Mouse (Mus musculus) left cerebral cortex, postnatal 14 days (tissue): Measurements from ENCODE around the gene Neu2. TPM values are rescaled to one million over a fixed set of nuclear protein-coding genes. Genes with fewer than 3 reads are reported as not detected.
"Not testable (repeated sequence)": the region's sequence is repeated elsewhere in the genome, so short reads cannot be mapped to it uniquely, and the experiment has no call there.

Source experiments
- DNase-seq, 2 experiments: peaks; one replicate each; pipeline ENCODE4 v3.0.0; 2021 to 2022; ENCODE audit warnings: low spot score in 2 of 2, mixed read lengths in 1 of 2
- intact Hi-C: fragments of 180-260 bp; cut with DNase I; formaldehyde crosslinking; loops from one replicate; pipeline ENCODE4 v1.15.1; 2025
- long read RNA-seq, 2 experiments: library from polyadenylated mRNA; stranded (forward); transcript quantifications; one replicate each; pipeline ENCODE4 v2.0.0; 2021
- total RNA-seq, 2 experiments: library from RNA; stranded (reverse); gene quantifications; 2 replicates each; pipeline ENCODE4 v1.2.3; 2021

Neu2 gene
- 1 to 10 TPM; 3.4 to 3.5 TPM for total RNA-seq
- long read RNA-seq, experiment 1, partial matches to known transcripts: 0 of 4 reads
- long read RNA-seq, experiment 1, other reads (novel, unspliced or antisense): 0 of 4 reads
- long read RNA-seq, experiment 2, partial matches to known transcripts: 0 of 7 reads
- long read RNA-seq, experiment 2, other reads (novel, unspliced or antisense): 0 of 7 reads

- intact Hi-C loops: no loop called here
- DNase-seq: no peak
Measured at GRCm38 (mm10) chr1:87509561-87510165, at the start of gene Neu2. Gene Neu2, plus strand, starts transcription at chr1:87509889.

- no peak for DNase-seq
- intact Hi-C loops: no loop called here
Measured at GRCm38 (mm10) chr1:87467469-87467868, 42.2 kb upstream of the Neu2 start.

DNA sequence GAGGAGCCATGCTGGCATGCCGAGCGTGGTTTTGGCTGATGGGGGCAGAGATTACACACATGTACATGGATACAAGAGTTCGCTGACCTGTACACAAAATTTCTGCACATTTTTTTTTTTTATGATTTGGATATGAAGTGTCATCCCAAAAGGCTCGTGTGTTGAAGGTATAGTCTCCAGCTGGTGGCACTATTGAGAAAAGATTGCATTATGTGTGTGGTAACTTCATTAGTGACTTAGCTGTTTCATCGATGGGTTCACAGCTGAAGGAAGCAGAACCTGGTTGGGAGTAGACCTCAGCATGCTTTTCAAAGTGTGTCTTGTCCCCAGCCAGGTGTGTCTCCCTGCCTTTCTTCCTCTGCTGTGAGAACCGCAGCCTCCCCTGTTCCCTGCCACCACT lies 41.4 kb upstream of the Neu2 start:
- intact Hi-C loops: no loop called here
- DNase-seq: peak in 1 of 2 experiments; percentile 54

DNA sequence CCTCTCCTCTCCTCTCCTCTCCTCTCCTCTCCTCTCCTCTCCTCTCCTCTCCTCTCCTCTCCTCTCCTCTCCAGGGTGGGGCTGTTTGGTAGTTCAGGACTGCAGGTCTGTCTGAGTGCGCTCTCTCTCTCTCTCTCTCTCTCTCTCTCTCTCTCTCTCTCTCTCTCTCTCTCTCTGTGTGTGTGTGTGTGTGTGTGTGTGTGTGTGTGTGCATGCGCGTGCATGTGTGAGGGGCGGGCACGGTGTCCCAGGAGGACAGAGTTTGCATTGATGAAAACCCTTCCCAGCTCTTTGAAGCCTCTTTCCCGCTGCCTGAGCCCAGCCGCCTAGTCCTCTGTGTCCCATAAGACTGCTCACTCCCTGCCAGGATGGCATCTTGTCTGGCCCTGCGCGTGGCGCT lies 39.7 kb upstream of the Neu2 start, which contains the start of gene Snorc:
TSS of gene Snorc (plus strand) at position 301 of the 400 bp plus-strand sequence.
- intact Hi-C loops: not testable (repeated sequence)
- peak in 1 of 2 experiments; percentile 21 for DNase-seq

DNA sequence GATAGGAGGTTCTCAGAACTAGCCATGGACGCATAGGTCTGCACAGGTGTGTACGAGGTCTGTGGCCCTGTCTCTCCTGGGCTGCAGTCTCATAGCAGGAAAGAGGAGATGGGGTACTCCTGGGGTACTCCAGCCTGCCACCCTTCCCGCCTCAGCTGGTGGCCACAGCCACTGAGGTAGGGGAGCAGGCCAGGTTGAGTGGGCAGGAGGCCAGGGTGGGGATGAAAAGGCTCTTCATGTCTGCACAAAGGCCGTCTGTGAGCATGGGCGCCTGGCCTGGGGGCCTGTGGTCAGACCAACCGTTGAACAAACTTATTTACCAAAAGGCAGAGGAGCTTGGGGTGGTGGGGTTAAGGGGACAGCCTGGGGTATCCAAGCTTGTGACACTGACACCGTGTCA lies 37.8 kb upstream of the Neu2 start:
- peak in 1 of 2 experiments; percentile 33 for DNase-seq
- intact Hi-C loops: no loop called here

DNA sequence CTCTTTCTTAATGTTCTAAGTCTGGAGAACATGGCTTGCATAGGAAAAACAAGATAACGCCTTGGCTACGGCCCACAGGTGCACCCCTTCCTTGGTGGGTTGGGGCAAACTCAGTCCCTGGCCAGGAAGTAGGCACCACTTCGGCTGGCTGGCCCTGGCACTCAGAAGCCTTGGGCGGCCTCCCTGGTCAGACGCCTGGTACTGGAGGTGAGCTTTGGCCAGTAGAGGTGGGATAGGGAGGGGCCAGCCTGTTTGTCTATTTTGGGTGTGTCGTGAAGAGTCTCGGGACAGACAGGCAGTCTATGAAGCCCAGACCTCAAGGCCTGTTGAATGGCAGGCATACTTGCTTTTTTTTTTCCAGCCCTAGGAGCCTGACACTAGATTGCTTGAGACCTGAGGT lies 37.1 kb upstream of the Neu2 start:
- intact Hi-C loops: no loop called here
- DNase-seq: no peak

GRCm38 (mm10) chr1:87475076-87475895 lies 34.4 kb upstream of the Neu2 start:
- DNase-seq: peak; percentile 73 to 90
- intact Hi-C loops: no loop called here

DNA sequence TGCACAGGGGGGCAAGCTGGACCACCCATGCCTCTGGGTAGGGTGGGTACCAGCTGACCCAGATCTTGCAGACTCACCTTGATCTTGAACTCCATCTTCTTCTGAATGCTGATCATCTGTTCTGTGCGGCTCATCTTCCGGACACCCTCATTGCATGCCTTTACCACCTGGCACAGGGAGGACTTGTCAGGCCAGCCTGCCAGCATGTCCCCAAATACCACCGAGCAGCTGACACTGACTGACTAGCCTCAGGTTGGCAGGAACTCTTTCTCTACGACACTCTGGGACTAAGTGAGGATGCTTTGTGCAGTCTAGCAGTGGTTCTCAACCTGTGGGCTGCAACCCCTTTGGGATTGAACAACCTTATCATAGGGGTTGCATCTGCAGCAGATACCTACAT lies 27.1 kb upstream of the Neu2 start:
- intact Hi-C loops: no loop called here
- no peak for DNase-seq

DNA sequence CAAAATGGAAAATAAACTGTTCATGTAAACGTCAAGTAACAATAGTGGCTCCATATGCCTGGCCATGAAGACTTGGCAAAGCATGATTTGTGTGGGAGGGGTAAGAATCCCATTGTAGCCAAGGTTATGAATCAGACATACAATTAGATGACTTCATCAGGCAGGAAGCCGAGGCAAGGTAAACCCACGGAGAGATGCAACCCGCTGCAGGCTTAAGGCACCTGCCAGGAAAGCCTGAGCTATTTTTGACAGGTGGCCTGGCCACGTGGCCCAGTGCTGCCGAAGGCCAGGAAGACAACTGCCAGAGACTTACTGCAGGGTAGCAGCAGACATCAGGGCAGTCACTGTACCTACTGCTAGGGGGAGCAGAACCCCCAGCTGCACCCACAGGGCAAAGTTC lies 23.3 kb upstream of the Neu2 start:
- intact Hi-C loops: no loop called here
- peak; percentile 46 to 79 for DNase-seq

DNA sequence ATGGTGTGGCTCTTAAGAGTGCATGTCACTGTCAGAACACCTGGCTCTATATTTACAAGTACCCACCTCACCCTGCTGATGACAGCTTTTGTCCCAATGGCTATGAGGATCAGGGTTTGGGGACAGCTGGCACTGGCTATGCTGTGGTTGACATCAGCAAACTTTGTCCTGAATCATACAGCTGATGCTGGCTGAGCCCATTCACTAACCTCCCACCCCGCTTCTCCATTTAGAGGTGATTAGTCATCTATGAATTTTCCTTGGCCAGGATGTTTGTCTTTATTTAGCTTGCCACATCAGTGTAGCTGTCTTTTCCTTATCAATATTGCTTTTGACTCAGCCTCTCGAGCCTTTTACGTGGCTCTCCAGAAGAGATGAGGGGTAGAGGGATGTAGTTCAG lies 17.4 kb upstream of the Neu2 start:
- intact Hi-C loops: no loop called here
- no peak for DNase-seq

DNA sequence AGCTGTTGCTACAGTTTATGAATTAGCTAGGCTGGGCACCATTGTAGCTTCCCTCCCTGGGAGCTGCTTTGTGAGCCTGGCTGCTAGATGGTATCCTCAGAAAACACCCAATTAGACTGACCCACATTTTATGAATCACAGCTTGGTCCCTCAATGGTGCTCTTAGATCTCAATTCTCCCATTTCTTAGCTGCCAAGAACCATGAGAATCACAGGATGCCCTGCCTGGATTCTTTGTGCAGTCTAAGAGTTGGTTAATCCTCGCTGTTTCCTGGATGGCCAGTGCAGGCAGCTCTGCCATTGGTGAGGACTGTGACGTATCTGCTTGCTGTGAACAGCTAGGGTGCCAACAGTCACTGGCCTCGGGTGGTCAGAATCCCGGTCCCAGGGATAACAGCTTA lies 16.1 kb upstream of the Neu2 start:
- intact Hi-C loops: no loop called here
- DNase-seq: peak in 1 of 2 experiments; percentile 64

DNA sequence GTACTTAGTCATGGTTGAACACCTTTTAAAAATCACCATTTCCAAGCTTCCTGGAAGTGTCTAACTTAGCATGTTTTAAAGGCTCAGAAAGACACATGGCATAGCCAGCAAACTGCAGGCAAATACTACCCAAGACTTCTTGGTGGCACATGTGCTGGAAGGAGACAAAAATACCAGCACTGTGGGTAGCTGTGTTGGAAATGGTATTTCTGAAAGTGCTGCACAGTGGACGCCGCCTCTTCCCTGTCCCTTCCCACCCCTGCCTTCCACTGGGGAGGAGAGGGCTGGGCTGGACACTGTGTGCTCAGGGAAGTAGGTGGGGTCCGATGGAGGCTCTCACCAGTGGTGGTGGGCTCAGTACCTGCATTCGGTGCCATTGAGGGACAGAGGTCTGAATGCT lies 4.2 kb upstream of the Neu2 start:
- DNase-seq: no peak
- intact Hi-C loops: no loop called here

- intact Hi-C loops: no loop called here
- DNase-seq: no peak
Measured at GRCm38 (mm10) chr1:87507857-87508256, 1.8 kb upstream of the Neu2 start.

DNA sequence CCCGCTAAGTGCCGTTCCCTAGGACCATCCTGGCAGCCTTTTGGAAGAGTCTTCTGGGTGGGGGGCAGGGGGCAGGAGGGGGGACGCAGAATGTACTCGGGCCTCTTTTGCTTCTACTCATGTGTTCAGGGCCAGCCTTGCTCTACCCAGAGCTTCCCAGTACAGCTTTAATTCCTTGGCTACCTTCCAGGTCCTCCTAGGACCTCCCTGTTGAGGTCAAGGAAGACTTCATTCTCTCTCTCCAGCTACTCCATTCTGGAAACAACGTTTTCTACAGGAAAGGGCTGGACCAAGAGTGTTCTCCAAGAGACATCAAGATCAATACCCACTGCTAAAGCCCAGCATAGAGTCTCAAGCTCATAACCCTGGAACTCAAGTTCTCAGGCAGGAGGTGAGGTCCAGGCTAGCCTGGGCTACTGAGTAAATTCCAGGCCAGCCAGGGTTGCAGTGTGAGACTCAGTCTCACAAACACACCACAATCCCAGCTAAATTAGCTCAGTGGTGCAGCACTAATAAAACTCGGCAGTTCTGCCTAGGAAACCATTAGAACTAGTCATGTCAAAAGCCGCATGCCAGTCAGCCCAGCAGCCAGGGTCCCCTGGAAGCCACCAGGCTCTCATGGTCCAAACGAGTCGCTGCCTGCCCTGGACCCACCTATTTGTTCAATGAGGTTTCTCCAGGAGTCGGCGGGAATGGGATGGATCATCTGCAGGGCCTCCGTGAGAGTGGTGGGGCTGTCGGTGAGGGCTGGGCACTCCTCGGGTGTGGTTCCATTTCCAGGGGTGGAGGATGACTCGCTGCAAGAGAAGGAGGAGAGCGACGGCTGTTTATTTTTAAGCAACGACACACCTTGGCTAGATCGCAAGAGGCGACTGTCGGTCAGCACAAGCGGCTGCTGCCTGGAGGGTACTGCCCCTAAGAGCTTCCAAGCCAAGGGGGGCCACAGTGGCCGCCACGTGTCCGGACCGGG lies 813 bp upstream of the Neu2 start:
- intact Hi-C loops: no loop called here
- DNase-seq: no peak

GRCm38 (mm10) chr1:87510166-87510691 lies 540 bp downstream of the Neu2 start:
- peak; percentile 65 to 78 for DNase-seq
- intact Hi-C loops: no loop called here

- no peak for DNase-seq
- intact Hi-C loops: no loop called here
Measured at GRCm38 (mm10) chr1:87510845-87511244, 1.2 kb downstream of the Neu2 start.

DNA sequence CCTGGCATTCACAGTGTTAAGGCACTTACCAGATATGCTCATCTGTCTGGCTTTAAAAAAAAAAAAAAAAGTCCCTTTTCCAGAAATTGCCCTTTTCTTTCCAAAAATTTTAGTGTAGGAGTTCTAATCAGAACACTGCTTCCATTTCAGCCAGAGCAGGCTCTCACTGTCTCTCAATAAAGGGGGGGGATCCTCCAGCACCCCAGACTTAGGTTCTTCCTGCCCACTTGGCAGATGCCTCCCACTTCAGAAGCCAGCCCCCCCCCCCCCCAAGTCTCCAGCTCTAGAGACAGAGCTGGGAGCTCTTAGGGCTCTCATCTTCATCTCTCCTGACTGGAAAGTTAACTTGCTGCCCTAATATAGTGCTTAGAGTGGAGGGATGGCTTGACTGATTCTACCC lies 10.8 kb downstream of the Neu2 start:
- intact Hi-C loops: no loop called here
- no peak for DNase-seq

DNA sequence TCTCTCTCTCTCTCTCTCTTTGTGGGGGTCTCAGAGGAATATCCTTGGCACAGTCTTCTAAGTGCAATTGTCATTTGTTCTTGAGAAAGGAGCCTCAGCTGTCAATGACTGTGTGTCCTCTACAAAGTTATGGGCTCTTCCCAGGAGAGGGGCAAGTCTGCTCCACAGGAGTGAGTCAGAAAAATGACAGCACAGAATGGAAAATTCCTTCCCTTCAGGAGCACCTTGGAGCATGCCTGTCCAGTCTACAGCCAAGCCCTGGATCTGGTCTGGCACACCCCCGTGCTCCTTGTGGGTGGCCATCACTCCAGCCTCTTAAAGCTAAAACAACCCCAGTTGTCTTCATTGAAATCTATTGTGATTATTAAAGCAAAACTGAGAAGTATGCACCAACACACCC lies 11.8 kb downstream of the Neu2 start:
- intact Hi-C loops: no loop called here
- no peak for DNase-seq

DNA sequence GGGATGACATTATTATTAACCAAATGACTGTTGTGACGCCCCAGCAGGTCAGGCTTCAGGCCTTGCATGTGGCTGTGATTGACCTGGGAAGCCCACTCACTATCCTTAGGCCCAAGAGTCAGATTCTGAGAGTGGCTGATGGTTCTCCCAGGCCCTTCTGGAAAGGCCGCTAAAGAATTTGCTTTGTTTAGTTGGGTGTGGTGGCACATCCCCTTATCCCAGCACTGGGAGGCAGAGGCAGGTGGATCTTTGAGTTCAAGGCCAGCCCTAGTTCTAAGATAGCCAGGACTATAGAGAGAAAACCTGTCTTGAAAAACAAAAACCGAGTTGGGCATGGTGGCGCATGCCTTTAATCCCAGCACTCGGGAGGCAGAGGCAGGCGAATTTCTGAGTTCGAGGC lies 15.4 kb downstream of the Neu2 start:
- intact Hi-C loops: no loop called here
- no peak for DNase-seq
